Mouse (Mus musculus) right cerebral cortex, postnatal 4 days (tissue): ENCODE data around the gene E2f6.

Source experiments
- DNase-seq: peaks from one replicate; pipeline ENCODE4 v3.0.0-alpha.2; 2022

E2f6 gene

DNA sequence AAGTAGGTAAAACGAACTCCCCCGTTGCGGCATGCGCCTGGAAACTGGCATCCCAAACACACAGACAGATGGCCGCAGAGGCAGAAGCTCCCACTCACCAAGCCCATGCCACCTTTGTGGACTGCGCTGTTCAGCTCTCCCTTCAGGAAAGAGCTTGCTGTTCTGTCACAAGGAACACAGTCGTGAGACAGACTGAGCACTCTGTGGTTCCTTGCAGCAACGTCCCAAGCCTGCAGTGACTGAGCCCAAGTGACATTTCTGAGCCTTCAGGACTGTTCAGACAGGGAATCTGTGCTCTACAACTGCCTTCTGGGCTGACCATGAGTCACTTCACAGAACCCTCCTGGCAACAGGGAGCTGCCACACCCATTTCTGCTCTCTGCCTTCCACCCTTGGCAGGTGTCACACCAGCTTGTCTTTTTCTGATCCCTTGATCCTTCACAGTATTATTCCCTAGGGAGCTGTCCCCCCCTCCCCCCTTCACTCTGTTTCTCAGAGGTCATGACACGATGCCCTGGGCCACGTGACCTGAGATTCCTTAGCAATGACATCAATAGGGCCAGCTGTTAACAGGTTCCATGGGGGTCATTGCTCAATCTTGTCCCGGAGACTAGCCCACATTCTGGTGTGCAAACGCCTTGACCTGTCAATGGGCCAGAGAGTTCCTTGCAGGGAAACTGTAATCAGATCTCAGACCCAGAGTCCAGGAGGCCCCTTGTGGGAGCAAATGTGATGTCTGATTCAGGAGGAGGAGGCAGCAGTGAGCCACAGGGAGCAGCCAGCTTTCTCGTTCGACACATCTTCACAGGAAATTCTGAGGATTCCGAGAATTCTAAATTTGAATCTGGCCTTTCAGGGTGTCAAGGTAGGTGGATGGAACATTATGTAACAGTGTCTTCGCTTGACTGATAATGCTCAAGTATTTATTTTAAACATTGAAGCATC is 39.9 kb downstream of the E2f6 start:
- no peak for DNase-seq

DNA sequence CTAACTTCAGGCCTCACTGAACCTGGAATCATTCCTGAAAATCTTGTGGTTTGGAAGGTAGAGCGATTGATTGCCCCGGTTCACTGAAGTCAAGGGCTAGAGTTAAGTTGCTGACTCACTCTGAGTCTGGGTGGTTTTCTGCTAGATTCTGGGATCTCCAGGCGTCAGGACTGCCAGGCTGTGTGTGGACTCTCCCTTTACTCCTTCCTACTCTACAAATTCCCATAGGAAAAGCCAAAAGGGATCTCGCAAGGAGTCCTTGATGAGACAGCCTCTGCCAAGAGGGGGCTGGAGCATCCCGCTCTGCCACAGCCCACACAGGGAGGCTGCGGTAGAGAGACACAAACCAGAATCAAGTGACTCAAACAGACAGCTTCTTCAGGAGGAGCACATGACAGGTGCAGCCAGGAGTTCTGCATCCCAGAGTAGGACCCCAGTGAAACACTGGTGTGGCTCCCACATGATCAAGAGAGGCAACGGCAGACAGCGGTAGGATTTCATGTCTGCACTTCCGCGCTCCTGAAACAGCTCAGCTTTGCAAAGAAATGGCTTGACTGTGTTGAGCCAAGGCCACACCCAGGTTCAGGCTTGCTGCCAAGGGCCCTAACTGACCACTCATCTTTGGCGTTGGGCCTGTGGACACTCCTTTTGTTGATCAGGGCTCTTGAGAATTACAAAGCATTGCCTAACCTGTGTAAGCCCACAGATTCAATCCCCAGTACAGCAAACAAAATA is 42.8 kb downstream of the E2f6 start:
- no peak for DNase-seq

DNA sequence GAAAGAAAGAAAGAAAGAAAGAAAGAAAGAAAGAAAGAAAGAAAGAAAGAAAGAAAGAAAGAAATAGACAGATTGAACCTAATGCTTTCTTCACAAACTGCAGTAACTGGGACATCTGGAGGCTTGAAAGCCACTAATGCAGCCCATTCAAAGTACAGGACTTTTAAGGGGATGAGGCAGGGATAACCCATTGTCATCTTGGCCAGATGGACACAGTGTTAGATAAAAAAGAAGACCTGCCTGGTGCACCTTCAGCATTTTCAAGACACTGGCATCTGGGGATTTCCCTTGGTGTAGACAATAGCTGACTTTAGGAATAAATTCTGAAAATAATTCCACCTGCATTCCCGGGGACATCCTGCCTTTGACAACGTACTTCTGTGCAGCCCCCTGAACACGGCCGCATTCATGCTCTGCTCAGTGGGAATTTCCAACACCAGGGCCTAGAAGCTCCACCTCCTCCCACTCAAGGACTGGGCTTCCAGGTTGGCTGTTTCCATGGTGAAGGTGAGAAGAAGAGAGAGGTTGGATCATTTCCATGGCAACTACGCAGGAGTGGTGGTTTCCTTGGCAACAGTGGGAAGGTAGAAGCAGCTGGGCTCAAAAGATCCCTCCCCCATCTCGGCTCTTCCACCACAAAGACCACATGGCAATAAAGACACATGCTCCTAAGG is 45.0 kb downstream of the E2f6 start:
- DNase-seq, result peak; percentile 26

DNA sequence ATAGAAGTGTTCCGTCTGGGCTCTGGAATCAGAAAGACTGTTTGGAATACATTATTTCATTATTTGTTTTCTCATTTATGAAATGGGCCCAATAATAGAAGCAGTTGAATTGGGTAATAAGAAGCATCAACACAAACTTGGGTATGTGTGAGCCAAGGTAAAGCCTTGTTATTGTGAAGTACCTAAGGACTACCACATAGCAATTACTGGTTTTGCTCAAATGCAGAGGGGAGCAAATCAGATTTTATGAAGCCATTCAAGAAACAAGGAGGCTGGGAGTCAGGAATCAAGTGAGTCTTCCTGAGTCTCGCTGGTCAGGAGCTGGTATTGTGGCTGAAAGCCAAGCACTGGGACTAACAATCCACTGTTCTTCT is 45.5 kb downstream of the E2f6 start:
- DNase-seq, result no peak

DNA sequence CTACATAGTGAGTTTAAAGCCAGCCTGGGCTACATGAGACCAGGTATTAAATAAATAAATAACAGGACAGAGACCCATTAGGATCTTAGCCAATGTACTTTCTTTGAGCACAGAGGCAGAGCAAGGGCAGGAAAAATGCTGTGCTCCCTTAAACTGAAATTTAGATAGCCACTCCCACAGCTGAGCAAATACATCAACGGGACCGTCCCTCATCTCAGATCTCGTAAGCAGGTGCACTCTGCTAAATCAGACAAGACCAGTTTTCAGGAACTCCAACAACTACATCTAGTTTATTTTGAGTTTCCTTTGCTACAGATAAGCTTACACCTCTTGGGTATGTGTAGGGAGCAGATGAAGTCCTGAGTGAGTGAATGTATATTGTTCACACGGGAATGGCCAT is 47.3 kb downstream of the E2f6 start:
- DNase-seq, result no peak

DNA sequence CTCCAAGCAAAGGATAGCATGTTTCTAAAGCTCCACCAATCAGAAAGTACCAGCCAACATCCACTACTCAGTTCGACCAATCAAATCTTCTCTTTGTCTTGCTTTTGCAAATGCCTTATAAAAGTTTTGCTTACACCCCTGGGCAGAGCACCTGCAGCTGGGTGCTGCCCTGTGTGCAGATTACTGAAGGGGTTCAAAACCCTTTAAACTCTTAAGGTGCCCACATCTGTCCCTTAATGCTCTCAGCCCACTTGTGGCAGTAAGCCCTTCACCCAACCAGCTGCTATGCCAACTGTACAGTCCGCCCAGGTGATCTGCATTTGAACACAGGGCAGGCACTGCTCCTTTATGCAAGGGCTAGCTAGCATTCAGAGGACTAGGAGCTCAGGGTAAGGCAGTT is 49.0 kb downstream of the E2f6 start:
- no peak for DNase-seq

DNA sequence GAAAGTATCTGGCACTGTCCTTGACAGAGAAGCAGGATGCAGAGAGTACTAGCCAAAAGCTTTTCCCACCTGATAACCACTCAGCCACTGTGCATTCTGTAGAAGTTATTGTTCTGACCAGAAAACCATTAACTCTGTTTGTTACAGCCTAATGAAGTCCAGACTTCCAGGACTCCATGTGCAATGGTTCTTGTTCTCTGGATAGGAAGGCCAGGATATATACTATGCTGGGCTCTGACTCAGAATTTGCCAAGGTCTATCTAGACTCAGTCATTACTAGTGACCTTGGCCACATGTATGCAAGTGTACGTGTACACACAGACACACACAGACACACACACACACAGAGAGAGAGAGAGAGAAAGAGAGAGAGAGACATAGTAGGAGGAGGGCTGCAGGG is 49.8 kb downstream of the E2f6 start:
- DNase-seq, result no peak

DNA sequence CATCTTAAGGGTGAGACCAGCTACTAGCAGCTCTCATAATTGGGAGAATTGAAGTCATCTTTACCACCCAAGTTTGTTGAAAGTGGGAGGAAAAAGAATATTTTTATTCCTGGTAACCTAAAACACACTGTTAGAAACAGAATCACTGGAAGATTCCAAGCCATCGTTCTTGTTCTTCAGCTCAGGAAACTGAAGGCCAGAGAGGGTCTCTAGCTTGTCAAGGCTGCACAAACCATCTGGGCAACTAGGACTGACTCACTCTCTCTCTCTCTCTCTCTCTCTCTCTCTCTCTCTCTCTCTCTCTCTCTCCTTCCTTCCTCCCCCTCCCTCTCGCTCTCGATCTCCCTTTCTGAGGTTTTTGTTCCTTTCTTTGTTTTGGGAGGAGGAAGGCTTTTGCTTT is 50.2 kb downstream of the E2f6 start:
- no peak for DNase-seq

DNA sequence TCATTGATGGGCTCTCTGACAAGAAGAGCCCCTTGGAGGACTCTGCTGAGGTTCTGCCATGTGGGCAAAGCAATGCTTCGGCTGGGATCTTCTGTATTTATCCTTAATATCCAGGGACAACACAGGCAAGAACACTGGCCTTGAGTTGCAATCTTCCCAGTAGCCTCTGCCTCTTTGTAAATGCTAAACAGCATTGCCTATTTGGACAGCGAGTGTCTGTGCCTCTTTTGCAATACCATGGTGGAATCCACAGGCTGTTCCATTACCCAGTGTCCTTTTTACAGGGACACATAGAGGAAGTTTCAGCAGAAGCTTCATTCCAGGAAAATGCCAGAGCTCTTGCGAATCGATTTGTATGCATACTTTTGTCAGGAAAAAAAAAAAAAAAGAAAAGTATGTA is 53.7 kb downstream of the E2f6 start:
- no peak for DNase-seq

DNA sequence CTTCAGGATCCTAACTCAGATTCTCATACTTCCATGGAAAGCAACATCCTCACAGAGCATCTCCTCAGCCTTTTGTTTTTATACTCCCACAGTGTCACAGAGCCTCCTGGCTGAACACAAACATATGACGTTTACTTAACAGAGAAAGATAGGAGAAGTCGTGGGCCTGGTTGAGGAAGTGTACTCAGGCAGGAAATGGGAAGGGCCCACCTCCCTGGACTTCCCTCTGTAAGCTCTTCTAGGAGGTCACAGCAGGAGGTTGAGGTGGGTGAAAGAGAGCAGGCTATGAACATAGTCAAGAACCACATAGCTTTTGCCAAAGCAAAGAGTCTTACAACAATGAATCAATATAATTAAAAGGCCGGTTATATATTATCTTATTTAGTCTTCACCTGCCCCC is 55.1 kb downstream of the E2f6 start:
- no peak for DNase-seq

DNA sequence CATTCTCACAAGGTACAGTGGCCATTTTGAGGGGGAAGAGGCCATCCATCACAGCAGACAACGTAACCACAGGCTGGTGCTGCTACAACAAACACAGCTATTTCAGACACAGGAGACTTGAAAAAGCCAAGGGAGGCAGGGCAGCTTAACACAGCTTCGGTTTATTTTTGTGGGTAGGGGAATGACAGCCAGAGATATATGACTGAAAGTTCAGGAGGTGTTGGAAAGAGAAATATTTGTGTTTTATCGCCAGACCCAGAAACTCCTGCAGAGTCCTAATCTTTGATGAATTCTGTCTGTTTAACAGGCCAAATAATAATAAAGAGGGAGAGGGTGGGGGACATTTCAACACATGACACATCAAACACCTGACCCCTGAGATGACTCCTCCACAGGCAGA is 55.7 kb downstream of the E2f6 start:
- DNase-seq, result no peak

DNA sequence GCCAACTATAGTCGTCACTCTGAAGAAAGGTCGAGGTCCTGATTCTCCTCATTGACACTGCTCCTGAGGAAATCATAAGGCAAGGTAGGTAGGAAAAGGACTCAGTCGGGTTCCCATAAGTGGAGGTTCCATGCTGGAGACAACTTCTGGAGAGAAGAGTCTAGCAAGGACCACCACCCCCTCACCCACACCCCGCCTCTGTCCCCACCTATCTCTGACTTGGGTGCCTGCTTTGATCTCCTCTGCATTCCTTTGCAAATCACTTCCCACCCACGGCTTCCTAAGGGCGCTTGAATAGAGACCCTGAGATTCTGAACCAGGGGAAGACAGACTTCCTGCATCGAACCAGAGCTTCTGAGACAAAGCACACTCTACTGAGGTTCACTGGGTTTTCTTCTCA is 56.5 kb downstream of the E2f6 start:
- no peak for DNase-seq

DNA sequence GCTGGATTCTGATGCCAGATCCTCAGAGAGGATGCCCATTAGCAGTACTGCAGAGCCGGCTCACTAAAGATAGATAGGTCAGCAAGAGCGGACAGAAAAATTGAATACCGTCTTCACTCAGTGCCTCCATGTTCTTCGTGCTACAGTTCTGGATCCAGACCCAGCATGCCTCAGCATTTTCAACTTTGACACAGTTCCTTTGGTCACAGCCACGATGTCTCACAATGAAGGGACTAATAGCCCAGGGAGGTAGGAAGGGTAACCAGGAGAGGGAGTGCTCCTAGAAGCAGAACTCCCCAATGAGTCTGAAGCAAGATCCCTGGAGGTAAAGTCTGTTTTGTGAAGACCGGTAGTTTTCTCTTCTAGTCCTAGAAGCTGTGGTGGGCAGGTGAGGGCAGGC is 57.9 kb downstream of the E2f6 start:
- DNase-seq, result no peak

DNA sequence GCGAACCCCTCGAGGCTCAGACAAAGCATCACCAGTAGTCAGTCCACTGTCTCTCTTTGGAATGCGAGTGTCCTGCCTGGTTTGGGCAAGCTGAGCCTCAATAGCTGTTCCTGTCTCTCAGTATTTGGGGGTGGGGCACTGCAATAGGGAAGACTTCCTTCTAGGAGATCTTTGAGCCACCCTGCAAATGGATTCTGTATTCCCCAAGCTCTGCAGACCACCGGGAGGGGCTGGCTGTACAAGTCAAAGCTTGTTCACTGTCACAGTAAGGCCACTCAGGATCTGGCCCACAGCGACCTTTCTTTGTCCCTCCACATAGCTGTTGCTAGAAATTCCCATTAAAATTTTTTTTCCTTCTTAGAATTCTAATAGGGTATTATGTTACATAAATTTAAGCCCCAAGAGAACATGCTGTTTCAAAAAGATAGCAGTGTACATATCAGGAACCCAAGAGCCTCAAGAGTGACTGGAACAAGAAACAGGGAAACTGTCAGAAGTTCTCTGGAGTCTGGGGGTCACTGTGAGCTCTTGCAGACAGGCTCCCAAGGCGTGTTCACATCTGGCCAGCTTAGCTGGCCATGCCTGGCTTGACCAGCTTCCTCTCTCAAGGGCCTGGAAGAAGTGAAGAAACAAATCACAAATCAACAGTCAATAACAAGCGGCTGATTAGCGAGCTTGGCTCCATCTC is 58.5 kb downstream of the E2f6 start:
- no peak for DNase-seq

DNA sequence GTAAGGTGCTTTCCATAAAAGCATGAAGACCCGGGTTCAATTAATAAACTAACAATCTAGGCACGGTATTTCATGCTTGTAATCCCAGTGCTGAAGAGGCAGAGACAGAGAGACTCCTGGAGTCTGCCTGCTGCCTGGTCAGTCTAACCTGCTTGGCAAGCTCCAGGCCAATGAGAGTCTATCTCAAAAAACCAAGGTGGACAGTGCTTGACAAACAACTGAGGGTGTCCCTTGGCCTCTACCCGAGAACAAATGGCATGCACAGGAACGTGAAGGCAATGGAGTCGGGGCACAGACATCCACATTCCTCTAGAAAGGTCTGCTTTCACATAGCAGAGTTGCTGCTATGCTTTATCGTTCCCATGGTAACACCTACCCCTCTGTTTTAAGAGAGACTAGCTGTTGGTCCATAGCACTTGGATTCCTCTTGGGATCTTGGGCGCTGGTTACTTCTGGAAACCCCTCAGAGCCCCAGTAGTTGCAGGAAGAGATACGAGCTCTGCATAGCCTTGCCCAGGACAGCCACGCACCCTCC is 59.2 kb downstream of the E2f6 start:
- DNase-seq, result no peak

DNA sequence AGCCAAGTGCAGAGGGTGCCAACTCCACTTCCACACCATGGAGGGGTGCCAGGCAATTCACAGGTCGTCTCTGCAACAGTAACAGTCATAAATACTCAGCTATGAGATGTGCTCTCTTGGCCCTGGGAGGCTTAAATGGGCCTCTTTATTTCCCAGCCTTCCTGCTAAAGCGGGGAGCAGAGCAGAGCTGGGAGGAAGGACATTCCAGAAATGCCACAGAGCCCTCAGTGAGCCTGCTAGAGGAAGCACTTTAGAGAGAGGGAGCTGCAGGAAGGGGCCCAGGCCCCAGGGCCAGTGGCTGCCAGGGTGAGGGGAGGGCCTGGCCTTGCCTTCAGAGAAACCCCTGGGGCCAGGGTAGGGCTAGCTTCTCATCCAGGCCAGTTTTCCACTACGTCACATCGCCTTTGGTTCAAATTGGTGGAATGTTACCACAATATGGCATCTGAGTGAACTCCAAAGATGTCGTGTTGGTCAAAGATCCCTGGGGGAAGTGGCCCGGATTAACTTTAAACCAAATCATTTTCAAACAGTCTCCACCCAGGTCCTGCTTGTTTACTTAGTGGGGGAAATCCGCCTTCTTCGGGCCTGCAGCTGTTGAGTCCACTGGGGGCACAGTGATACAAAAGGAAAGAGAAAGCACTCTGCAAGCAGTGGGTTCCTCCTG is 59.8 kb downstream of the E2f6 start:
- peak; percentile 29 for DNase-seq

DNA sequence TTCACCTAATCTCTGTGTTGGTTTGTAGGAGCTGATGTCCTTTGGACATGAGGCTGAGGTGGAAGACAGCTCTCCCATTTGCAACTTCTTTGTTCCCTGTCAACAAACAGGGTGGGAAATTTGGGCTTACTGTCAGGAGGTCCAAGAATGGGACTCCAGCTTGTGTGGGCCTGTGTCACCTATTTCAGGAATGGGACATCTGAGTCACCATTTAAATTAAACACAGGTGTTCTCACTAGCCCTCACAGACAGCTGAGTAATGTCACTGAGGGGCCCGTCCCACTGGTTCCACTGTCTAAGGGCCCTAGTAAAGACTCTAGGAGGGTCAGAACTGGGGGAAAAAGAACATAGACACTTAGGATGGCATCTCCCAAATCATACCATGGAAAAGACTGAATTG is 61.2 kb downstream of the E2f6 start:
- no peak for DNase-seq

DNA sequence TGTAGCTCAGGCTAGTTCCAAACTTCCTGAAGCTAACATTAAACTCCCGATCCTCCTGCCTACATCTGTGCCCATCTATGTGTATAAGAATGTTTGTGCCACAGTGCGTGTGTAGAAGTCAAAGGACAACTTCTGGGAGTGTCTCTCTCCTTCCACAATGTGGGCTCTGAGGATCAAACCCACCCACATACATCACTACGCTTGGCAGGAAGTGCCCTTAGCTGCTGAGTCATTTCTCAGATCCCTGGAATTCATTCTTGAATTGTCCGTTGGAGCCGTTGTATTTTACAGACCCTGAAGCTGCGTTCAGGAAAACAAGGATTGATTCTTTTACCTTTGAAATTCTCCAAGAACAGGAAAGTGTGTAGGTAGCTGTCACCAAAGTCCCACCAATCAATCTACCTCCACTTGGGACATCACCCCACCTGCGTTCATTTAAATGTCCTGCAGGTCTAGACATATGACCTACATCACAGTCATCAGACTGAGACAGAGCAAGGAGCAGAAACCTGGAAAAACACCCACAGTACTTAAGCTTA is 62.2 kb downstream of the E2f6 start:
- DNase-seq, result no peak

DNA sequence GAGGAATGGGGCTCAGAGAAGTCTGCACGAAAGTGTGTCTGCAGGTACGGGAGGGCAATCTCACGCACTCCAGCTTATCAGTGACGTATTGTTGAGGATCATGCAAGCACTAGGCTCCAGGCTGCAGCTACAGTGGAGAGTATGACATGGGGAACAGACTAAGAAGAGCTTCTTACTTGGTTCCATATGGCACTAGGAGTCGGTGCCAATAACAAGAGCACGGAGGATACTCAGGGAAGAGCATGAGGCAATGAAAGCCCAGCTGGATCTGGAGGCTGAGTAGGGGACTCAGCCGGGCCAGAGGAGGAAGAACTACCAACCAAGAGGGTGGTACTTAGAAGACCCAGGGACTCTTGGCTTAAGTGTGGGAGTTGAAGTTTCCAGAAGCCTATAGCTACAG is 62.8 kb downstream of the E2f6 start:
- DNase-seq, result no peak

DNA sequence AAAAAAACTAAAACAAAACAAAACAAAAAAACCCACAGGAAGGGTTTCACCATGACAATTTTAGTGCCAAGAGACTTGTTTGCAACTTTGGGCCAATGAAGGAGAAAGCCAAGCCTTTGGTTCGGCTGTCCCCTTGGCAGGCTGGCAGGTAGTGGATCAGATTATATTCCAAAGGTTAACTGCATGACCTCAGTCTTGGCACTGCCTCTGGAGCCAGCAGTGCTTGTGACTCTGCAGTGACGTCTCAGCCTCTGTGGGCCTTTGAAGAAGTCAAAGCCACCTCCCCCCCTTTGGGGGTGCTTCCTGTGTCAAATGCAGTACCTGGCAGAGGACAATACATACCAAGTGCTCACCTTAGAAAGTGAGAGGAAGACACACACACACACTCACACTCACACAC is 63.3 kb downstream of the E2f6 start:
- DNase-seq, result no peak

DNA sequence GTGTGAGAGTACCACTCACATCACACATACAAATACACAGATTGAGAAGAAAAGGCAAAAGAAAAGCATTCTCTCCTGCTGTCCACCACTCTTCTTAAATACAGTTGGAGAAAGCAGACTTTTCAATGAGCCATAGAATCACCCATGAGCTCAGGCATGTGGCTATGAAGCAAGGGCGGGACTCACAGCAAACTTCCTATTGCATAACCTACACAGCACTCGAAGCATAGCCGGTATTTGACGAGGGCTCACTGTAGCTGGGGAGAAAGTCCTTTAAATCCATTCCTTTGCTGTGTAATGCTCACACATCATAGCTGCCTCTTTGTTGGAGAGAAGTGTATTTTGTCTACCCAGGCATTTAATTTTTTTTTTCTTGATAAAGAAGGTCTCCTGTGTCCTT is 64.5 kb downstream of the E2f6 start:
- no peak for DNase-seq

DNA sequence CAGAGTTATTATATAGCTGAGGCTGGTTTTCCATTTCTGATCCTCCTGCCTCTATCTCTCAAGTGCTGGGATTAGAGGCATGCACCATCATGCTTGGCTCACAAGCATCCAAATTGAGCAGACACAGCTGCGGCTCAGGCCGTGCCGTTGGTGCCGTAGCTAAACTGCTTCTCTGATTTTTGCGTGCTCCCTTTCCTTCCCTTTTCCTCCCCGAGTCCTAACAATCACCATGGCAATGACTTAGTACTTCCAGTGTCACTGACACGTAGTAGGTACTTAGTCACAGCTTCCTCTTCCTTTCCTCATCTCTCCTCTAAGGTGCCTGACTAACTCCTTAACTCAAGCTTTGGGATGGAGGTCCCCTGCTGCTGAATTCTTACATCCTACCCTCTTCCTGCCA is 64.9 kb downstream of the E2f6 start:
- no peak for DNase-seq
